Mouse (Mus musculus): Measurements from ENCODE around the gene Arhgef33. TPM values are rescaled to one million over a fixed set of nuclear protein-coding genes. Genes with fewer than 3 reads are reported as not detected.
"Not testable (repeated sequence)": the region's sequence is repeated elsewhere in the genome, so short reads cannot be mapped to it uniquely, and the experiment has no call there.

Gene Arhgef33
- 1.9 and 2.1 TPM in 2 replicates for polyA plus RNA-seq (2012; rRNA removed)

GRCm38 (mm10) chr17:80307251-80307650 is at the start of gene Arhgef33:
Arhgef33 (plus strand) TSS chr17:80307407.
- DNase-seq (ENCODE audit: low read depth): no peak

- DNase-seq (ENCODE audit: low read depth): no peak
Measured at GRCm38 (mm10) chr17:80267065-80267464, 40.1 kb upstream of the Arhgef33 start.

- no peak for DNase-seq (ENCODE audit: low read depth)
Measured at GRCm38 (mm10) chr17:80268151-80268550, 39.1 kb upstream of the Arhgef33 start.

GRCm38 (mm10) chr17:80270622-80271021 is 36.6 kb upstream of the Arhgef33 start:
- DNase-seq (ENCODE audit: low read depth): not testable (repeated sequence)

- no peak for DNase-seq (ENCODE audit: low read depth)
Measured at GRCm38 (mm10) chr17:80278255-80278654, 29.0 kb upstream of the Arhgef33 start.

GRCm38 (mm10) chr17:80279340-80280070 is 27.7 kb upstream of the Arhgef33 start:
- DNase-seq (ENCODE audit: low read depth): no peak

GRCm38 (mm10) chr17:80284446-80284845 is 22.8 kb upstream of the Arhgef33 start:
- no peak for DNase-seq (ENCODE audit: low read depth)

- no peak for DNase-seq (ENCODE audit: low read depth)
Measured at GRCm38 (mm10) chr17:80288012-80288411, 19.2 kb upstream of the Arhgef33 start.

GRCm38 (mm10) chr17:80289280-80290073 is 17.7 kb upstream of the Arhgef33 start:
- DNase-seq (ENCODE audit: low read depth): no peak

GRCm38 (mm10) chr17:80290074-80290657 is 17.0 kb upstream of the Arhgef33 start, which contains the start of the genes Morn2 and Dhx57:
Morn2 (plus strand) TSS chr17:80290203.
Dhx57 (minus strand) TSS chr17:80290476.
- no peak for DNase-seq (ENCODE audit: low read depth)

GRCm38 (mm10) chr17:80291148-80291547 is 16.1 kb upstream of the Arhgef33 start:
- no peak for DNase-seq (ENCODE audit: low read depth)

- DNase-seq (ENCODE audit: low read depth): no peak
Measured at GRCm38 (mm10) chr17:80295258-80295657, 11.9 kb upstream of the Arhgef33 start.

- DNase-seq (ENCODE audit: low read depth): no peak
Measured at GRCm38 (mm10) chr17:80298844-80299243, 8.4 kb upstream of the Arhgef33 start.

- no peak for DNase-seq (ENCODE audit: low read depth)
Measured at GRCm38 (mm10) chr17:80311761-80312160, 4.6 kb downstream of the Arhgef33 start.

GRCm38 (mm10) chr17:80312405-80312804 is 5.2 kb downstream of the Arhgef33 start:
- no peak for DNase-seq (ENCODE audit: low read depth)

GRCm38 (mm10) chr17:80322228-80322627 is 15.0 kb downstream of the Arhgef33 start:
- no peak for DNase-seq (ENCODE audit: low read depth)

GRCm38 (mm10) chr17:80323015-80323414 is 15.8 kb downstream of the Arhgef33 start:
- DNase-seq (ENCODE audit: low read depth): no peak

- DNase-seq (ENCODE audit: low read depth): no peak
Measured at GRCm38 (mm10) chr17:80323658-80324057, 16.5 kb downstream of the Arhgef33 start.

- no peak for DNase-seq (ENCODE audit: low read depth)
Measured at GRCm38 (mm10) chr17:80324521-80324920, 17.3 kb downstream of the Arhgef33 start.

GRCm38 (mm10) chr17:80325456-80325855 is 18.2 kb downstream of the Arhgef33 start:
- no peak for DNase-seq (ENCODE audit: low read depth)

- DNase-seq (ENCODE audit: low read depth): no peak
Measured at GRCm38 (mm10) chr17:80326431-80326830, 19.2 kb downstream of the Arhgef33 start.

- DNase-seq (ENCODE audit: low read depth): no peak
Measured at GRCm38 (mm10) chr17:80332386-80332785, 25.2 kb downstream of the Arhgef33 start.

Measured in gonadal fat pad, adult 2 months (tissue).